Mouse (Mus musculus) retina, postnatal 1 day (tissue): ENCODE data around the gene Sele.
"Not testable (repeated sequence)": the region's sequence is repeated elsewhere in the genome, so short reads cannot be mapped to it uniquely, and the experiment has no call there.

ENCODE experiments used
- DNase-seq: peaks from one replicate; pipeline ENCODE4 v3.0.0-alpha.2; 2012

The Sele gene

GRCm38 (mm10) chr1:164047934-164048333, at the start of gene Sele:
TSS of gene Sele (plus strand) at chr1:164048234.
- no peak for DNase-seq

GRCm38 (mm10) chr1:164001831-164002452, 46.1 kb upstream of the Sele start:
- DNase-seq = no peak

- no peak for DNase-seq
Measured at GRCm38 (mm10) chr1:164004311-164004710, 43.7 kb upstream of the Sele start.

- DNase-seq = peak; percentile 40
Measured at GRCm38 (mm10) chr1:164009235-164009634, 38.8 kb upstream of the Sele start.

- no peak for DNase-seq
Measured at GRCm38 (mm10) chr1:164014616-164015015, 33.4 kb upstream of the Sele start.

GRCm38 (mm10) chr1:164018221-164018896, 29.7 kb upstream of the Sele start:
- DNase-seq = no peak

- DNase-seq = no peak
Measured at GRCm38 (mm10) chr1:164019789-164020188, 28.2 kb upstream of the Sele start.

GRCm38 (mm10) chr1:164020746-164021145, 27.3 kb upstream of the Sele start:
- DNase-seq = not testable (repeated sequence)

- DNase-seq = not testable (repeated sequence)
Measured at GRCm38 (mm10) chr1:164022106-164022505, 25.9 kb upstream of the Sele start.

- DNase-seq = no peak
Measured at GRCm38 (mm10) chr1:164025685-164026084, 22.3 kb upstream of the Sele start.

GRCm38 (mm10) chr1:164027416-164027815, 20.6 kb upstream of the Sele start:
- peak; percentile 25 for DNase-seq

- DNase-seq = no peak
Measured at GRCm38 (mm10) chr1:164040385-164041135, 7.5 kb upstream of the Sele start.

GRCm38 (mm10) chr1:164043549-164043948, 4.5 kb upstream of the Sele start:
- DNase-seq = no peak

GRCm38 (mm10) chr1:164053561-164053960, 5.5 kb downstream of the Sele start:
- no peak for DNase-seq

- DNase-seq = no peak
Measured at GRCm38 (mm10) chr1:164054800-164055199, 6.8 kb downstream of the Sele start.

GRCm38 (mm10) chr1:164060071-164060470, 12.0 kb downstream of the Sele start:
- DNase-seq = no peak

- DNase-seq = no peak
Measured at GRCm38 (mm10) chr1:164061278-164061677, 13.2 kb downstream of the Sele start.

GRCm38 (mm10) chr1:164061925-164062324, 13.9 kb downstream of the Sele start, which contains the start of gene Sell:
TSS of gene Sell (plus strand) at chr1:164061982.
- DNase-seq = no peak

- DNase-seq = no peak
Measured at GRCm38 (mm10) chr1:164062856-164063255, 14.8 kb downstream of the Sele start.

GRCm38 (mm10) chr1:164063745-164064144, 15.7 kb downstream of the Sele start:
- no peak for DNase-seq

GRCm38 (mm10) chr1:164069261-164069660, 21.2 kb downstream of the Sele start:
- no peak for DNase-seq

- no peak for DNase-seq
Measured at GRCm38 (mm10) chr1:164070461-164070860, 22.4 kb downstream of the Sele start.

- no peak for DNase-seq
Measured at GRCm38 (mm10) chr1:164071111-164071510, 23.1 kb downstream of the Sele start.

- no peak for DNase-seq
Measured at GRCm38 (mm10) chr1:164072001-164072400, 24.0 kb downstream of the Sele start.
